Mouse (Mus musculus) forebrain, embryonic 11.5 days (tissue): ENCODE measurements around the gene Ccdc85c. TPM values are rescaled to one million over a fixed set of nuclear protein-coding genes. Genes with fewer than 3 reads are reported as not detected.

Source experiments
- ATAC-seq: fragments of 200-750 bp; cut with Nextera tagmentation; replicated peaks from 2 replicates; pipeline ENCODE4 v1.8.0; 2017; ENCODE audit warnings: moderate TSS enrichment; ENCODE audit not compliant: low FRiP score
- DNase-seq: peaks from one replicate; pipeline ENCODE4 v3.0.0-alpha.2; 2017; ENCODE audit warnings: low spot score
- H3K27ac ChIP-seq: fragments of 300-500 bp; sonication (generic); 2 replicates; pipeline ENCODE4 v1.5.1; 2014; ENCODE audit warnings: low read depth, low read length
- H3K27me3 ChIP-seq: fragments of 300-500 bp; sonication (generic); 2 replicates; pipeline ENCODE4 v1.6.1; 2014; ENCODE audit warnings: mild to moderate bottlenecking, low read length, mixed read lengths; ENCODE audit not compliant: control insufficient read depth, insufficient read depth
- H3K36me3 ChIP-seq: fragments of 300-500 bp; sonication (generic); 2 replicates; pipeline ENCODE4 v1.6.1; 2014; ENCODE audit warnings: mild to moderate bottlenecking, low read length, moderate library complexity, mixed read lengths; ENCODE audit not compliant: control insufficient read depth, insufficient read depth
- H3K4me1 ChIP-seq: fragments of 300-500 bp; sonication (generic); replicated peaks from 2 replicates; pipeline ENCODE4 v1.6.1; 2014; ENCODE audit warnings: low read length, mixed read lengths; ENCODE audit not compliant: control insufficient read depth, insufficient read depth
- H3K4me2 ChIP-seq: fragments of 300-500 bp; sonication (generic); 2 replicates; pipeline ENCODE4 v1.6.1; 2014; ENCODE audit warnings: low read depth, mild to moderate bottlenecking, low read length, moderate library complexity, mixed read lengths; ENCODE audit not compliant: severe bottlenecking
- H3K4me3 ChIP-seq: fragments of 300-500 bp; sonication (generic); 2 replicates; pipeline ENCODE4 v1.5.1; 2014; ENCODE audit warnings: low read depth, low read length
- H3K9ac ChIP-seq: fragments of 300-500 bp; sonication (generic); 2 replicates; pipeline ENCODE4 v1.6.1; 2014; ENCODE audit warnings: low read length
- H3K9me3 ChIP-seq: fragments of 300-500 bp; sonication (generic); 2 replicates; pipeline ENCODE4 v1.6.1; 2016; ENCODE audit warnings: low read length, mixed read lengths; ENCODE audit not compliant: control insufficient read depth
- WGBS: fragments of 180-500 bp; shearing (Covaris S2); extraction: QIAGEN DNeasy Blood & Tissue Kit; methylation state at CpG from one replicate; pipeline ENCODE4 v1.1.7; 2014; 5-methylcytosine and 5-hydroxymethylcytosine counted together
- polyA plus RNA-seq: library from polyadenylated mRNA; unstranded; fragments of >200 nt; fragmentation: Nextera tagmentation; extraction: Ambion mirVana; gene quantifications from 2 replicates; pipeline ENCODE4 v1.2.1, GENCODE M21; 2014

The Ccdc85c gene
- polyA plus RNA-seq, 1 experiment from 2014 or later = 18.8 TPM

DNA sequence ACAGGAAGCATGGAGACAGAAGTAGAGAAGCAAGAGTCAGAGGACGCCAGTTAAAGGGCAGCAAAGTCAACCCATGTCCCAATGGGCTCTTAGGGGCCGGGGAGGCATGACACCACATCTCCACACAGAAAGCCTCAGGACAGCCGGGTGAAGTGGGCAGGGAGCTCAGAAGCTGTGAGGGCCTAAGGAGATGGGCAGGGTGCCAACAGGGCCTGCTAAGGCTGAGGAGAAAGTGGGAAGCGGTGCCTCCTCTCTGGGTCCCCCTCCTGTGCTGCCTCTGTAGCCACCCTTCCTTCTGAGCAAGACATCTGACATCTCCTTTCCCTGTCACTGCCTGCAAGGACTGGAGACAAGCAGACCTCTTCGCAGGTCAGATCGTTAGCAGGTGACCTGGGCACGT lies 49.4 kb downstream of the Ccdc85c start:
- Histone ChIP-seq H3K4me3 (no peak overlapping the region), H3K4me1 (peaks cover 15% of the 10 kb centered on the region), H3K27ac (no peak overlapping the region), H3K4me2 (no peak overlapping the region), H3K36me3 (no peaks in the 10 kb centered on the region), H3K9me3 (no peaks in the 10 kb centered on the region), H3K9ac (0 out of 2 replicates have a peak overlapping the region, but pooled peaks have one; percentile 5), H3K27me3 (no peaks in the 10 kb centered on the region)
- ATAC-seq (no peak), DNase-seq (no peak)
- 72% methylated on average over 7 of the region's 7 CpGs for WGBS

DNA sequence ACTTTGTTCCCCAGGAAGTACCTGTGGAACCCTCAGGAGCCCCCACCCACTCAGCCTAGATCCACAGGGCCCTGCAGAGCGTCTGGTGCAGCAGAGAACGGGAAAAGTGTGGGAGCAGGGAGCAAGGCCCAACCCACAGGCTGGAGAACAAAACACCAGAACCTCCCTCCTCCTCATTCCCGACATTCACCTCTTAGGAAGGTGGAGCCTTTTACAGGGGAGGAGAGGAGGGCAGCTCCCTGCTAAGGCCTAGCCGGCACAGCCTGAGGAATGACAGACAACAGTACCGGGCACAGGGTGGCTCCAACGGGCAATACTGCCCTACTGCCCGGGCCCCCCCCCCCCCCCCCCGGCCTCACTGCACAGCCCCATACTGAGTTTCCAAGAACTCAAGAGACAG lies 51.9 kb downstream of the Ccdc85c start:
- no peak for ATAC-seq
- Histone ChIP-seq H3K9me3 (no peaks in the 10 kb centered on the region), H3K9ac (no peak overlapping the region; the same call in 1 of the 2 replicates), H3K4me1 (peaks cover 26% of the 10 kb centered on the region), H3K4me2 (no peak overlapping the region), H3K36me3 (no peaks in the 10 kb centered on the region), H3K27me3 (no peaks in the 10 kb centered on the region), H3K4me3 (no peak overlapping the region), H3K27ac (no peak overlapping the region)
- 22% methylated on average over 7 of the region's 8 CpGs for WGBS
- no peak for DNase-seq

GRCm38 (mm10) chr12:108221712-108222111 lies 53.5 kb downstream of the Ccdc85c start:
- 93% methylated on average over 7 of the region's 7 CpGs for WGBS
- Histone ChIP-seq H3K27ac (no peak overlapping the region), H3K27me3 (no peaks in the 10 kb centered on the region), H3K9me3 (no peaks in the 10 kb centered on the region), H3K4me1 (peaks cover 28% of the 10 kb centered on the region), H3K9ac (no peak overlapping the region), H3K4me2 (no peak overlapping the region), H3K36me3 (no peaks in the 10 kb centered on the region), H3K4me3 (no peak overlapping the region)
- DNase-seq = no peak
- no peak for ATAC-seq

DNA sequence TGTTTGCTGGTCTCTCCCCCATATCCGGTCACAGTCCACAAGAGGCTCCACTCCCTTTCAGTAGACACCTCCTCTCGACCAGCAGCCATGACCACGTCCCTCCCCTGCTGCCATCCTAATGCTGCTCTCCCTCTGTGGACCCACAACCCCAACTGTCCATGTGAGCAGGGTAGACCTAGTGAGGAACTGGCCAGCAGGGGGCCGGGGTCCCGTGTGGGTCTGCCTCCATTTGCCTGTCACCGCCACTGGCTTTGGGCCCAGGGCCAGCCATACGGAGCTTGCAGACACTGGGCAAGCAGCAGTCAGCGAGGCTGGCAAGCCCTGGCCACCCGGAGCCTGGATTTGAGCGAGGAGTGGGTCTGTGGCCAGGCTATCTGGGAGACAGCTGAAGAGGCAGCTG lies 54.0 kb downstream of the Ccdc85c start:
- Histone ChIP-seq H3K9ac (no peak overlapping the region), H3K9me3 (no peaks in the 10 kb centered on the region), H3K4me3 (no peak overlapping the region), H3K4me1 (peaks cover 28% of the 10 kb centered on the region), H3K27ac (no peak overlapping the region), H3K27me3 (no peaks in the 10 kb centered on the region), H3K4me2 (no peak overlapping the region), H3K36me3 (no peaks in the 10 kb centered on the region)
- no peak for DNase-seq
- ATAC-seq = no peak
- 69% methylated on average over 10 of the region's 10 CpGs for whole genome bisulfite sequencing

GRCm38 (mm10) chr12:108220621-108221020 lies 54.6 kb downstream of the Ccdc85c start:
- no peak overlapping the region for H3K27ac ChIP-seq
- no peak overlapping the region for H3K4me3 ChIP-seq
- no peak for ATAC-seq
- DNase-seq = no peak
- no peaks in the 10 kb centered on the region for H3K27me3 ChIP-seq
- no peaks in the 10 kb centered on the region for H3K9me3 ChIP-seq
- 69% methylated on average over 12 of the region's 12 CpGs for WGBS
- no peak overlapping the region for H3K9ac ChIP-seq
- H3K4me2 ChIP-seq = no peak overlapping the region
- peaks cover 26% of the 10 kb centered on the region for H3K4me1 ChIP-seq
- H3K36me3 ChIP-seq = no peaks in the 10 kb centered on the region

DNA sequence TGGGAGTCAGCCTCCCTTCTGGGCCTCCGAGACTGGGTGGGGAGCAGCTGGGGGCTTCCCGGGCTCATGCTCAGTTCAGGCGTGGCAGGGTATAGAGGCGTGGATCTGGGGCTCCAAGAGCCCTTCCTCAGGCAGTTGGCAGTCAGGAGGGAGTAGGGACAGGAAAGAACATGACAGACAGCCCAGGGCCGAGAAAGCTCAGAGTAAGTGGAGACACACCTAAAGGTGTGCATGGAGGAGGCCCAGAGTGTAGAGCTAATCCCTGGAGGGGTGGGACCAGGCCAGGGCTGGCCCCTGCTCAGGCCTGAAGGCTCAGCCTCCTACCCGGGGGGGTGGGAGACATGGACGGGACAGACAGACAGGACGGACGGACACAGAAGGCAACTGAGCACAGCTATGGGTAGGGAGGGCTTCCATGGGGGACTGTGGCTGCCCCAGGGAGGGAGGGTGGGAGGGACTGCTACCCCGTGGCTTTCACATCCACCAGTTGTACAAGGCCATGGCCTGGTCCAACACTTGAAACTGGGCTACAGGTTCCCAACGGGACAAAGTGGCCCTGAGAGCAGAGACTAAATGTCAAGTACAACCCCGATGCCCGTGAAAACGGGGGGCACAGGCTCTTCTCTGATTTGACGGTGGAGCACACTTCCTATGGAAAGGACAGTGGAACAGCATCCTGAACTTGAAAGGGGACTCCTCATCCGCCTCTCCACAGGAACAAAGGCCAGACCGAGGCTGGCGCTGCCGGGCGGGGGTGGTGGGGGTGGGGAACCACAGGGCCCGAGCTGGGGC lies 55.2 kb downstream of the Ccdc85c start:
- H3K4me3 ChIP-seq = no peak overlapping the region
- H3K9ac ChIP-seq = no peak overlapping the region
- H3K4me2 ChIP-seq = no peak overlapping the region
- no peaks in the 10 kb centered on the region for H3K9me3 ChIP-seq
- DNase-seq (no peak), ATAC-seq (no peak)
- H3K36me3 ChIP-seq = no peaks in the 10 kb centered on the region
- peaks cover 23% of the 10 kb centered on the region for H3K4me1 ChIP-seq
- H3K27me3 ChIP-seq = no peaks in the 10 kb centered on the region
- 73% methylated on average over 21 of the region's 21 CpGs for WGBS
- no peak overlapping the region for H3K27ac ChIP-seq

GRCm38 (mm10) chr12:108219163-108219562 lies 56.1 kb downstream of the Ccdc85c start:
- no peak for DNase-seq
- Histone ChIP-seq H3K4me2 (no peak overlapping the region), H3K36me3 (no peaks in the 10 kb centered on the region), H3K9ac (no peak overlapping the region; the same call in 1 of the 2 replicates), H3K4me3 (no peak overlapping the region), H3K9me3 (no peaks in the 10 kb centered on the region), H3K27me3 (no peaks in the 10 kb centered on the region; the same call in 1 of the 2 replicates), H3K4me1 (peaks cover 20% of the 10 kb centered on the region), H3K27ac (no peak overlapping the region)
- ATAC-seq = no peak
- WGBS = 56% methylated on average over 15 of the region's 15 CpGs

GRCm38 (mm10) chr12:108217572-108217971 lies 57.7 kb downstream of the Ccdc85c start:
- H3K4me1 ChIP-seq = peaks cover 26% of the 10 kb centered on the region
- 70% methylated on average over 5 of the region's 5 CpGs for WGBS
- no peak for DNase-seq

More at GRCm38 (mm10) chr12:108217572-108217971, 57.7 kb downstream of the Ccdc85c start:
- no peak overlapping the region for H3K27ac ChIP-seq
- H3K36me3 ChIP-seq = no peaks in the 10 kb centered on the region
- no peak for ATAC-seq
- H3K4me3 ChIP-seq = no peak overlapping the region
- H3K4me2 ChIP-seq = no peak overlapping the region
- no peaks in the 10 kb centered on the region; the same call in 1 of the 2 replicates for H3K27me3 ChIP-seq
- no peak overlapping the region for H3K9ac ChIP-seq
- no peaks in the 10 kb centered on the region for H3K9me3 ChIP-seq
